Mouse (Mus musculus) thymus, postnatal 25 days (tissue): ENCODE data around the gene Kdm5c.

Experiments used
- DNase-seq: peaks from one replicate; pipeline ENCODE4 v3.0.0; 2022

Gene Kdm5c

GRCm38 (mm10) chrX:152306224-152306623 is 73.4 kb downstream of the Kdm5c start:
- no peak for DNase-seq

GRCm38 (mm10) chrX:152307371-152307770 is 74.6 kb downstream of the Kdm5c start:
- no peak for DNase-seq

- DNase-seq, result peak; percentile 27
Measured at GRCm38 (mm10) chrX:152307942-152308341, 75.1 kb downstream of the Kdm5c start.

GRCm38 (mm10) chrX:152320535-152320934 is 87.7 kb downstream of the Kdm5c start:
- DNase-seq, result no peak

- no peak for DNase-seq
Measured at GRCm38 (mm10) chrX:152322776-152323175, 90.0 kb downstream of the Kdm5c start.

GRCm38 (mm10) chrX:152323584-152323983 is 90.8 kb downstream of the Kdm5c start:
- DNase-seq, result peak; percentile 21
